Mouse (Mus musculus) lung, embryonic 15.5 days (tissue): ENCODE measurements at regions not wholly inside any gene's neighbourhood (a gene's known extent, or its start where the extent isn't known, plus 50 kb on each side); places are given as distances from the start of the nearest gene placed in this dataset.

Source experiments
- ATAC-seq: fragments of 200-750 bp; cut with Nextera tagmentation; 2 replicates; pipeline ENCODE4 v1.8.0; 2017; ENCODE audit warnings: moderate number of reproducible peaks, borderline replicate concordance; ENCODE audit not compliant: low FRiP score, low TSS enrichment; ENCODE audit errors: extremely low read depth
- H3K27ac ChIP-seq: fragments of 300-500 bp; sonication (generic); 2 replicates; pipeline ENCODE4 v1.5.1; 2015; ENCODE audit warnings: moderate library complexity, mild to moderate bottlenecking, inconsistent platforms
- H3K27me3 ChIP-seq: fragments of 300-500 bp; sonication (generic); 2 replicates; pipeline ENCODE4 v1.6.1; 2015; ENCODE audit warnings: inconsistent platforms
- H3K36me3 ChIP-seq: fragments of 300-500 bp; sonication (generic); 2 replicates; pipeline ENCODE4 v1.6.1; 2015; ENCODE audit warnings: inconsistent platforms
- H3K4me1 ChIP-seq: fragments of 300-500 bp; sonication (generic); 2 replicates; pipeline ENCODE4 v1.6.1; 2015; ENCODE audit warnings: inconsistent platforms
- H3K4me2 ChIP-seq: fragments of 300-500 bp; sonication (generic); 2 replicates; pipeline ENCODE4 v1.6.1; 2015; ENCODE audit warnings: inconsistent platforms, mild to moderate bottlenecking, moderate library complexity
- H3K4me3 ChIP-seq: fragments of 300-500 bp; sonication (generic); 2 replicates; pipeline ENCODE4 v1.5.1; 2015; ENCODE audit warnings: mild to moderate bottlenecking, inconsistent platforms
- H3K9ac ChIP-seq: fragments of 300-500 bp; sonication (generic); 2 replicates; pipeline ENCODE4 v1.6.1; 2015; ENCODE audit warnings: inconsistent platforms
- H3K9me3 ChIP-seq: fragments of 300-500 bp; sonication (generic); 2 replicates; pipeline ENCODE4 v1.6.1; 2016; ENCODE audit warnings: inconsistent platforms
- WGBS: fragments of 180-500 bp; shearing (Covaris S2); methylation state at CpG from one replicate; pipeline ENCODE4 v1.1.7; 2015; 5-methylcytosine and 5-hydroxymethylcytosine counted together

GRCm38 (mm10) chr13:54882781-54883180, 66.4 kb upstream of the Unc5a start:
- no peak for ATAC-seq
- WGBS: 39% methylated on average over 9 of the region's 9 CpGs
- Histone ChIP-seq H3K4me1 (no peaks in the 10 kb centered on the region), H3K36me3 (no peaks in the 10 kb centered on the region), H3K4me3 (no peak overlapping the region), H3K9ac (no peak overlapping the region), H3K9me3 (no peaks in the 10 kb centered on the region), H3K27ac (no peak overlapping the region), H3K4me2 (no peak overlapping the region), H3K27me3 (0 out of 2 replicates have a peak, but pooled peaks cover 7% of the 10 kb centered on the region)

- no peak overlapping the region for H3K9ac ChIP-seq
- H3K4me3 ChIP-seq: no peak overlapping the region
- no peaks in the 10 kb centered on the region for H3K4me1 ChIP-seq
- H3K36me3 ChIP-seq: no peaks in the 10 kb centered on the region
- no peaks in the 10 kb centered on the region for H3K9me3 ChIP-seq
- 0 out of 2 replicates have a peak, but pooled peaks cover 7% of the 10 kb centered on the region for H3K27me3 ChIP-seq
- no peak overlapping the region for H3K27ac ChIP-seq
- no peak overlapping the region for H3K4me2 ChIP-seq
- ATAC-seq: no peak
- WGBS: 39% methylated on average over 17 of the region's 17 CpGs
Measured at GRCm38 (mm10) chr13:54883748-54884708, 65.2 kb upstream of the Unc5a start.

- no peaks in the 10 kb centered on the region for H3K36me3 ChIP-seq
- no peak overlapping the region for H3K4me2 ChIP-seq
- H3K9me3 ChIP-seq: no peaks in the 10 kb centered on the region
- no peak for ATAC-seq
- no peak overlapping the region for H3K9ac ChIP-seq
- H3K27ac ChIP-seq: no peak overlapping the region
- H3K4me3 ChIP-seq: no peak overlapping the region
- H3K27me3 ChIP-seq: 0 out of 2 replicates have a peak, but pooled peaks cover 7% of the 10 kb centered on the region
- 53% methylated on average over 14 of the region's 14 CpGs for WGBS
- no peaks in the 10 kb centered on the region for H3K4me1 ChIP-seq
Measured at GRCm38 (mm10) chr13:54884709-54885460, 64.3 kb upstream of the Unc5a start.

GRCm38 (mm10) chr13:54887366-54887921, 61.8 kb upstream of the Unc5a start:
- H3K27me3 ChIP-seq: 0 out of 2 replicates have a peak, but pooled peaks cover 7% of the 10 kb centered on the region
- no peaks in the 10 kb centered on the region for H3K36me3 ChIP-seq
- no peaks in the 10 kb centered on the region for H3K9me3 ChIP-seq
- no peak for ATAC-seq
- peak overlapping the region; percentile 33 for H3K4me2 ChIP-seq
- H3K27ac ChIP-seq: no peak overlapping the region
- WGBS: 21% methylated on average over 18 of the region's 18 CpGs
- H3K4me1 ChIP-seq: no peaks in the 10 kb centered on the region
- H3K4me3 ChIP-seq: no peak overlapping the region
- no peak overlapping the region for H3K9ac ChIP-seq

DNA sequence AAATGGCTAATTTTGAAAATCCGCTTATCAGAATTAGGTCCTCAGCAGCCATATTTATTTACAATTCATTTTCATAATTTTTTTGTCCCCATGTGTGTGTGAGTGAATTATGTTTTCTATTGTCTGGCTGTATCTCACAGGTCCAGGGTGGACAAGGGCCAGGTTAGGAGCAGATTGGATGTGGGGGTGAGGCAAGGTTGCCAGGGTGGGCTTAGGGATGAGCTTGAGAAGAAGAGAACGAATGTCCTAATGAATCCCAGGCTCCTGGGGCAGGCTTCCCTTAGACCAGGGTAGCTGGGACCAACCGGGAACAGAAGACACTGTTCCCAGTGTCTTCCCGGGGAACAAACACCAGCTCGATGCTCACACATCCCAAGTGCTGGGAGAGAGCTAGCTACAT, 61.2 kb upstream of the Unc5a start:
- Histone ChIP-seq H3K4me1 (no peaks in the 10 kb centered on the region), H3K27ac (no peak overlapping the region), H3K9ac (no peak overlapping the region), H3K36me3 (no peaks in the 10 kb centered on the region), H3K4me3 (no peak overlapping the region), H3K27me3 (0 out of 2 replicates have a peak, but pooled peaks cover 7% of the 10 kb centered on the region), H3K9me3 (no peaks in the 10 kb centered on the region), H3K4me2 (no peak overlapping the region)
- ATAC-seq: no peak
- 56% methylated on average over 5 of the region's 5 CpGs for WGBS

DNA sequence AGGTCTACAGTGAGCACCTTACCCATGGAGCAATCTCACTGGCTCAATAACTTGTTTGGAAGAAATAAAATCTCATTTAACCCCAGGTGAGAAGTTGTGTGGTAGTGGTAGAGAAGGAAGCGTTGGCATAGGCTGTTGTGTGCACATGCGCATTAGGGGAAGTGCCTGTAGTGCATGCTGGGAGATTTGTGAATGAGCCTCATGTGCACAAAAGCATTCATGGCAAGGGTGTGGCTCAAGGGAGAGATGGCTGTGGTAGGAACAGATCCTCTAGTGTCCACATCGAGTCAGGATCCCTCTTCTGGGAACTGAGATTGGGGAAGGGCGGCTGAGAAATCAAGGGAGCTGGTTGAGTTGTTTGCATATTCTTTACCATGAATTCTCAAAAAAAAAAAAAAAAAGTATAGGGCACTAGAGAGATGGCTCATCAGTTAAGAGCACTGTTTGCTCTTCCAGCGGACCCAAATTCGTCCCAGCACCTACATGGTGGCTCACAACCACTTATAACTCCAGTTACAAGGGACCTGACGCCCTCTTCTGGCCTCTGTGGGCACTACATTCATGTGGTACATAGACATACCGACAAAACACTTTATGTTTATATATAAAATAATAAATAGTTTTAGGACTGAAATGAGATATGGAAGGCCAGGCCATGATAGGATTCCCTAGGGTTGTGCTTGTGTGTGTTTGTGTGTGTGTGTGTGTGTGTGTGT, 59.4 kb upstream of the Unc5a start:
- H3K9me3 ChIP-seq: no peaks in the 10 kb centered on the region
- 0 out of 2 replicates have a peak, but pooled peaks cover 7% of the 10 kb centered on the region for H3K27me3 ChIP-seq
- no peaks in the 10 kb centered on the region for H3K4me1 ChIP-seq
- no peaks in the 10 kb centered on the region for H3K36me3 ChIP-seq
- no peak overlapping the region for H3K9ac ChIP-seq
- no peak overlapping the region for H3K4me2 ChIP-seq
- no peak overlapping the region for H3K27ac ChIP-seq
- WGBS: 71% methylated on average over 8 of the region's 8 CpGs
- ATAC-seq: no peak
- H3K4me3 ChIP-seq: no peak overlapping the region

DNA sequence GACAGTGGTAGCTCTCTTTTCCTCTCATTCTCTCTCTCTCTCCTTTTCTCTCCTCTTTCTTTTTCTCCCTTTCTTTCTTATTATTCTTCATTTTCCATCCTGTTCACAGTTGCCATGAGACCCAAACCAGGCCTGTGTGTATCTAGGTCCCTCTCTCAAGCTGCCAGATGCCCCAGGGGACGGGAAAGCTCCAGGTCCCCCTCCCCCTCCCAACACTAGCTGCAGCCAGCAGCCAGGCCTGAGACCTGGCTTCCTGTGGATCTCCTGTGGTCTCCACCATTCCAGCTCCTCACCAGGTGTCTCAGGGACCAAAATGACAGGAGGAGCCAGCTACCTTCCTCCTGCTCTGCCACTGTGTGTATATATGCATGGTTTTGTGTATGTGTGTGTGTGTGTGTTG, 56.6 kb upstream of the Unc5a start:
- Histone ChIP-seq H3K4me3 (no peak overlapping the region), H3K9ac (no peak overlapping the region), H3K27ac (no peak overlapping the region), H3K36me3 (no peaks in the 10 kb centered on the region), H3K27me3 (0 out of 2 replicates have a peak, but pooled peaks cover 2% of the 10 kb centered on the region), H3K4me2 (no peak overlapping the region), H3K4me1 (no peaks in the 10 kb centered on the region), H3K9me3 (no peaks in the 10 kb centered on the region)
- no peak for ATAC-seq
- WGBS: 37% methylated on average over 1 of the region's 1 CpGs

DNA sequence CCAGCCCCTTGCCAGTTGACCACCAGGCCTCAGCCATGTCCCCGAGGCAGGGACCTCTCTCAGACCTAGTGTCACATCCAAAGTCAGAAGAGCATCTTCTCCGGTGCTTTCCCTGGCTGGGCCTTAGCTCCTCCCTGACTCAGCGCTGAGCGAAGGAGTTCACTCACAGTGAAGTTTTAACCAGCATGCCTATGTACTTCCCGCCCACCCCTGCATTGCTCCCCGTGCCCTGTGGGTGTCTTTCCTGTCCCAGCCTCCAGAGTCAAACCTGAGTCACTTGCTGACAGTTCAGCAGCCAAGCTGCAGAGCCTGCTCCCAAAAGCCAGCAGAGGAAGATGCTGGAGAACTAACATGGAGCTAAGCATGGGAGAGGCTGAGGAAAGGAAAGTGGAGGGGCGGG, 55.6 kb upstream of the Unc5a start:
- no peaks in the 10 kb centered on the region for H3K27me3 ChIP-seq
- H3K4me2 ChIP-seq: no peak overlapping the region
- no peak overlapping the region for H3K4me3 ChIP-seq
- H3K4me1 ChIP-seq: no peaks in the 10 kb centered on the region
- ATAC-seq: no peak
- H3K27ac ChIP-seq: no peak overlapping the region
- no peaks in the 10 kb centered on the region for H3K36me3 ChIP-seq
- H3K9me3 ChIP-seq: no peaks in the 10 kb centered on the region
- H3K9ac ChIP-seq: no peak overlapping the region
- WGBS: 36% methylated on average over 7 of the region's 7 CpGs

DNA sequence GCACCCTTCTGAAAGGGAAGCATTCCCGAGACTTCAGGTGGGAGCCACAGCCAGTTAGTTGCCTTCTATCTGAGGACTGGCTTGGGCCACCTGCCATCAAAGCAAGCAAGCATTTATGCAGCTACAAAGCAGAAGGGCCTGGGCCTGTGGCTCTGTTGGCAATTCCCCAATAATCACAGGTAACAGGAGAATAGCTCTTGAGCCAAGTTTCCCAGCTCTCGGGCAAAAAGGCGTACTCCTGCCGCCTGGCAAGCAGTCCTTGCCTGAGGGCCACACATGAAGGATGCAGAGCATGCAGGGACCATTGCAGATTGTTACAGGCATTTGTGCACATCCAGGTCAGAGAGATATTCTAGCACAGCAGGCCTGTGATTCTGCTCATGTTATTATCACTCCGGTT, 53.2 kb upstream of the Unc5a start:
- Histone ChIP-seq H3K27ac (no peak overlapping the region), H3K9me3 (no peaks in the 10 kb centered on the region), H3K4me2 (no peak overlapping the region), H3K4me3 (no peak overlapping the region), H3K36me3 (no peaks in the 10 kb centered on the region), H3K9ac (no peak overlapping the region), H3K27me3 (no peaks in the 10 kb centered on the region), H3K4me1 (no peaks in the 10 kb centered on the region)
- WGBS: 64% methylated on average over 5 of the region's 5 CpGs
- ATAC-seq: no peak
